Mouse (Mus musculus): ENCODE results near the gene Npm3. TPM values are rescaled to one million over a fixed set of nuclear protein-coding genes. Genes with fewer than 3 reads are reported as not detected.

The Npm3 gene
- polyA plus RNA-seq, 1 experiment from 2014 or later = 13.1 TPM

DNA sequence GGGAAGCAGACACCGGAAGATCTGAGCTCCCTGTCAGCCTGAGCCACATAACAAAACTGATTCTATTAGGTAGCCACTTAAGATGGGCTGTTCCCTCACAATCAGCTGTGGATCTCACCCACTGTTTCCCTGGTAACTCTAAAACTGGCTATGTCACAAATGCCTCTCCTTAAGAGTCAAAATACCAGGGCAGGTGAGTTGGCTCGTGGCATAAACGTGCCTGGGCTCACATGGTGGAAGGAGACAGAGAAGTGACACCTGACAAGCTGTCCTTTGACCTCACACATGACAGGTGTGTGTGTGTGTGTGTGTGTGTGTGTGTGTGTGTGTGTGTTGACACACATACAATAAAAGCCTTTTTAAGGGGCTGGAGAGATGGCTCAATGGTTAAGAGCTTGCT, 38.1 kb upstream of the Npm3 start:
- Histone ChIP-seq H3K9ac (ENCODE audit: low read depth, low read length) (no peak overlapping the region), H3K27me3 (replicated peaks; ENCODE audit: control insufficient read depth, insufficient read depth, low read length) (no peaks in the 10 kb centered on the region)

DNA sequence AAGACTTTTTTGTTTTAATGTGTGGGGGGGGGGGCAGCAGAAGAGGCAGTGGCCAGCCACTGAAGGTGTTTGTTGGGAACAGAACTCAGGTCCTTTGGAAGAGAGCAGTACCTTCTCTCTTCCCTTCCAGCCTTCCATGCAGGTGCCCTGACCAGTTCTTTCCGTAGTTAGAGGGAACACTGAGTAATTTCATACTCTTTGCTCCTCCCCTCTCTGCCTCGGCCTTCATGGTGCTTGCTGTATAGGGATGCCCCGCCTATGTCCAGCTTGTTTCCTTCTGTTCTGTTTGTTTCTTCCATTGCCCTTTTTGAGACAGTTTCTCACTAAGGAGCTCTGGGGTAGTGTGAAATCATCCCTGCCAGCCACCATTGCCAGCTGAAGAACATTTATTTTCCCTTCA, 36.1 kb upstream of the Npm3 start:
- Histone ChIP-seq H3K4me1 (ENCODE audit: control insufficient read depth, insufficient read depth, low read length) (peaks cover 13% of the 10 kb centered on the region), H3K9ac (ENCODE audit: low read depth, low read length) (no peak overlapping the region), H3K4me3 (ENCODE audit: low read length) (no peak overlapping the region), H3K9me3 (ENCODE audit: control insufficient read depth, low read length) (no peaks in the 10 kb centered on the region), H3K4me2 (ENCODE audit: low read depth, low read length) (no peak overlapping the region), H3K27me3 (replicated peaks; ENCODE audit: control insufficient read depth, insufficient read depth, low read length) (no peaks in the 10 kb centered on the region), H3K36me3 (ENCODE audit: control insufficient read depth, insufficient read depth, low read length) (no peaks in the 10 kb centered on the region), H3K27ac (ENCODE audit: low read length) (no peak overlapping the region)
- 42% methylated on average over 3 of the region's 3 CpGs for WGBS
- no peak for ATAC-seq

More for the DNA sequence above, 38.1 kb upstream of the Npm3 start:
- no peak for ATAC-seq
- Histone ChIP-seq H3K4me2 (ENCODE audit: low read depth, low read length) (no peak overlapping the region), H3K4me3 (ENCODE audit: low read length) (no peak overlapping the region), H3K27ac (ENCODE audit: low read length) (no peak overlapping the region), H3K4me1 (ENCODE audit: control insufficient read depth, insufficient read depth, low read length) (no peaks in the 10 kb centered on the region), H3K36me3 (ENCODE audit: control insufficient read depth, insufficient read depth, low read length) (no peaks in the 10 kb centered on the region), H3K9me3 (ENCODE audit: control insufficient read depth, low read length) (no peaks in the 10 kb centered on the region)
- WGBS = 70% methylated on average over 3 of the region's 3 CpGs

DNA sequence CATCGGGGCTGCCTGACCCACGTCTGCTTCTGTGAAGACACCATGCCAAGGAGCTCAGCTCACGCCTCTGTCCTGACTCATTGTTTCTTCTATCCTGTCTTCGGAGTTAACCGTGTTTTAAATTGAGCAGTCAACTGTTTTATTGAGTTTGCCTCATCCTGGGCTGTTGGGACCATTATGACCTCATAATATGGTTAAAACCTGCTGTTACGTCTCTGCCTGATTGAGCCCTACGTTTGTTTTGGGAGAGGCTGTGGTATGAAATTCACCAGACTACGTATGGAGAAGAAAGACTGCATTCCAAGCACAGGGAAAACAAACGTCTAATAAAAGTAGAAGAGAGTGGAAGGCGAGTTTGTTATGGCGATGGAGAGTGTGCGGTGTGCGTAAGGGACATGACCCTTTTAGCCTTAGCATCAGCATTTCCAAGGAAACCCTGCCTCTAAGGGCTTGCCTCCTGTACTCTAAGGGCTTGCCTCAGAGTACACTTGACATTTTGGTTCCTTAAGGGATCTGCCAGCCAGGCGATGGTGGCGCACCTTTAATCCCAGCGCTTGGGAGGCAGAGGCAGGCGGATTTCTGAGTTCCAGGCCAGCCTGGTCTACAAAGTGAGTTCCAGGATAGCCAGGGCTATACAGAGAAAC, 34.7 kb upstream of the Npm3 start:
- peak overlapping the region; percentile 59 for H3K9ac ChIP-seq (ENCODE audit: low read depth, low read length)
- WGBS = 29% methylated on average over 17 of the region's 17 CpGs

DNA sequence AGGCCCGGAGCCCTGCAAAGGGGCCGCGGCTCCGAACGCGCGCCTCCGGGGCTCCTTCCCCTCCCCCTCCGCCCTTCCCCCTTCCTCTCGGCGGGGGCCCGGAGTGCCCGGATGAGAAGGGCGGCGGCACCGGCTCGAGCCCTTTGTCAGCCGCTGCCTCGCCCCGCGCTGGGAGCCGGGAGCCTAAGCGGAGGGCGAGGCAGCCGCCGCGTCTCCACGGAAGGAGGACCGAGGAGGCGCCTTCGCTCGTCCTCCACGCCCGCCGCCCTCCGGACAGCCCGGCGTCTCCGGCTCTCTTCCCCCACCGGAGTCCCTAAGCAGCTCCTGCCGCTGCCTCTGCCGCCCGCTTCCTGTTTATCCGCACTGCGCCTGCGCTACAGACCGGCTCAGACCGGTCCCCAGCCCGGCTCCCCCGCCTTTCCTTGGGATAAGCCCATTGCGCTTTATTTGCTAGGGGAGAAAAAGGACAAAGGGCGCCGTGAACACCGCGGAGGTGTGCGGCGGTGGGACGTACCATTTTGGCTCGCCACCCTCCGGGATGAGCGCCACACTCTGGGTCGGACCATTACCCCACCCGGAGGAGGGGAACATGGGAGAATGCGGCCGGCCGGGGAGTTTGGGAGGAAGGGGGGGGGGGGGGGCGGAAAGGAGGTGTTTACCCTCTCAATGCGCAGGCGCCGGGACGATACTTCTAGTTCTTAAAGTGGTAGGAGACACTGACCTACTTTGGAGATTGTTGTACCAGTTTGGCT, 34.0 kb upstream of the Npm3 start, which contains the start of gene Mgea5:
TSS of gene Mgea5 (minus strand) at position 657 of the 752 bp plus-strand sequence.
- Histone ChIP-seq H3K9me3 (ENCODE audit: control insufficient read depth, low read length) (no peaks in the 10 kb centered on the region), H3K36me3 (ENCODE audit: control insufficient read depth, insufficient read depth, low read length) (no peaks in the 10 kb centered on the region), H3K4me1 (ENCODE audit: control insufficient read depth, insufficient read depth, low read length) (peaks cover 20% of the 10 kb centered on the region), H3K4me2 (ENCODE audit: low read depth, low read length) (peak within 1 kb of the TSS; percentile 74), H3K9ac (ENCODE audit: low read depth, low read length) (peak within 1 kb of the TSS; percentile 98), H3K27me3 (replicated peaks; ENCODE audit: control insufficient read depth, insufficient read depth, low read length) (no peaks in the 10 kb centered on the region), H3K4me3 (ENCODE audit: low read length) (peak within 1 kb of the TSS; percentile 100), H3K27ac (ENCODE audit: low read length) (peak within 1 kb of the TSS; percentile 98)
- peak; percentile 98 for ATAC-seq
- WGBS = under 1% methylated on average over 60 of the region's 71 CpGs

More for the DNA sequence above, 34.7 kb upstream of the Npm3 start:
- Histone ChIP-seq H3K9me3 (ENCODE audit: control insufficient read depth, low read length) (no peaks in the 10 kb centered on the region), H3K27me3 (replicated peaks; ENCODE audit: control insufficient read depth, insufficient read depth, low read length) (no peaks in the 10 kb centered on the region), H3K36me3 (ENCODE audit: control insufficient read depth, insufficient read depth, low read length) (no peaks in the 10 kb centered on the region), H3K4me1 (ENCODE audit: control insufficient read depth, insufficient read depth, low read length) (peaks cover 20% of the 10 kb centered on the region), H3K27ac (ENCODE audit: low read length) (peak overlapping the region; percentile 3), H3K4me2 (ENCODE audit: low read depth, low read length) (peak overlapping the region; percentile 74), H3K4me3 (ENCODE audit: low read length) (peak overlapping the region; percentile 100)
- ATAC-seq = no peak; the same call in 1 of the 2 replicates

DNA sequence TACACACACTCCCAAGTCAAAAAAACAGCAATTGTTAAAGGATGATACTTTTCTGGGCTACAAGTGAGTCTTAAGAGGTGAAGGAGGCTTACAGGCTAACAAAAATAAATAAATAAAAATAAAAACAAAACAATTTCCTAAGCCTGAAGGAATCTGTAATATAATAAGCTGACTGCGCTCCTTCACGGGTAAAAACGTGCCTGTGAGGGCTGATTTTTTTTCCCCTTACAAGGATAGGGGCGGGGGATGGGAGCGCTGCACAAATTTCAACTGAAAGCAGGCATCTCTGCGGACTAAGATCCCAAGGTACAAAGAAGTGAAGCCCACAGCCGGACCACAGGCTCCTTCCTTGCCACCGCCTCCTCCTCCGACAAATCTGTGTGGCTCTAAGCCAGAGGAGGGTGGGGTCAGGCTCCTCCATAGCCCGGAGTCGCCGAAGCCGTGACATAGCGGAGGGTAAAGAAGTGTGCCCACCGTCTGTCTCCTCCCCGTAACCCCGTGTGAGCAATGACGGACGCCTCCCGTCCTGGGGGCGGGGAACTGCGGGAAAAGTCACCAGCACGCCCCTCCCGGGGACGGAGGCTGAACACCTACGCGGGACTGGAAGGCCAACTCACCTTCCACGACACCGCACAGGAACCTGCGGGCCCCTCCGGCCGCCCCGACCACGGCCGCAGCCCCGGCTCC, 33.1 kb upstream of the Npm3 start:
- no peaks in the 10 kb centered on the region for H3K27me3 ChIP-seq (replicated peaks; ENCODE audit: control insufficient read depth, insufficient read depth, low read length)
- peak overlapping the region; percentile 98 for H3K27ac ChIP-seq (ENCODE audit: low read length)
- H3K4me1 ChIP-seq (ENCODE audit: control insufficient read depth, insufficient read depth, low read length) = peaks cover 20% of the 10 kb centered on the region
- H3K9me3 ChIP-seq (ENCODE audit: control insufficient read depth, low read length) = no peaks in the 10 kb centered on the region
- ATAC-seq = peak; percentile 47
- H3K4me2 ChIP-seq (ENCODE audit: low read depth, low read length) = peak overlapping the region; percentile 53
- H3K36me3 ChIP-seq (ENCODE audit: control insufficient read depth, insufficient read depth, low read length) = no peaks in the 10 kb centered on the region
- peak overlapping the region; percentile 100 for H3K4me3 ChIP-seq (ENCODE audit: low read length)
- peak overlapping the region; percentile 98 for H3K9ac ChIP-seq (ENCODE audit: low read depth, low read length)
- WGBS = under 1% methylated on average over 36 of the region's 36 CpGs

DNA sequence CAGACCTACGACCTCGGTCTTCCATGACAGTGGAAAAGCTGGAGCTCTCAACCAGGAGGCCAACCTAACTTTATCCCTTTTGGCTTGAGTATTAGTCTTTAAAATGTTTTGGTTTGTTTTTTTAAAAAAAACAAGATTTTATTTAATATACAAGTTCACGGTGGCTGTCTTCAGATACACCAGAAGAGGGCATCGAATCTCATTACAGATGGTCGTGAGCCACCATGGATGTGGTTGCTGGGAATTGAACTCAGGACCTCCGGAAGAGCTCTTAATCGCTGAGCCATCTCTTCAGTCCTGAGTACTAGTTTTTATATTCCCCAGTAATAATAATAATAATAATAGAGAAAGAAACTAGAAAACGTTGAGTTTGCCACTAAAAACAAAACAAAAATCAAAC, 32.3 kb upstream of the Npm3 start:
- Histone ChIP-seq H3K9ac (ENCODE audit: low read depth, low read length) (0 out of 2 replicates have a peak overlapping the region, but pooled peaks have one; percentile 0), H3K27ac (ENCODE audit: low read length) (no peak overlapping the region), H3K4me1 (ENCODE audit: control insufficient read depth, insufficient read depth, low read length) (peaks cover 20% of the 10 kb centered on the region), H3K36me3 (ENCODE audit: control insufficient read depth, insufficient read depth, low read length) (0 out of 2 replicates have a peak, but pooled peaks cover 3% of the 10 kb centered on the region), H3K4me3 (ENCODE audit: low read length) (peak overlapping the region; percentile 100), H3K9me3 (ENCODE audit: control insufficient read depth, low read length) (no peaks in the 10 kb centered on the region), H3K4me2 (ENCODE audit: low read depth, low read length) (peak overlapping the region; percentile 53), H3K27me3 (replicated peaks; ENCODE audit: control insufficient read depth, insufficient read depth, low read length) (no peaks in the 10 kb centered on the region)
- WGBS = 57% methylated on average over 8 of the region's 8 CpGs
- ATAC-seq = no peak

DNA sequence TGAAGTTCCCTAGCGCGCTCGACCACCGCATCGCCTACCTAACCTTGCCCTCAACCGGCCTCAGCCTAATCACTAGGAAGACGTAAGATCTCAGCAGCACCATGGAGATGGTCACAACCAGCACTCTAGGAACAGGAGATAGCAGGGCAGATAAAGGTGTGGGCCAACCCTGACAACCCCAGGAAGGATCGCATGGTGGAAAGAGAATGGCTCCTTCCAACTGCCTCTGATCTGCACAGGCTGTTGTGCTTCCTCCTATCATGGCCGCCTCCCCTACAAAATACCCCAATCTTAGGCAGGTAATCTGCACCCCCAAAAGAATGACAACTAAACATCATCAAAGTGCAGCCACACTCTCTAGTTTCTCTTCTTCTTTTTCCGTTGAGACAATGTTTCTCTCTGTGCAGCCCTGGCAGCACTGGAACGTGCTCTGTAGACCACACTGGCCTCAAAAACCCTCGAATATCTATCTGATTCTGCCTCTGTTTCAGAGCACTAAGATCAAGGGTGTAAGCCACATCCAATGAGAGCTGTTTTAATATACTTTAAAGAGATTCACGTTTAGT, 31.0 kb upstream of the Npm3 start:
- H3K27me3 ChIP-seq (replicated peaks; ENCODE audit: control insufficient read depth, insufficient read depth, low read length) = no peaks in the 10 kb centered on the region
- no peaks in the 10 kb centered on the region for H3K9me3 ChIP-seq (ENCODE audit: control insufficient read depth, low read length)
- ATAC-seq = no peak
- no peak overlapping the region for H3K9ac ChIP-seq (ENCODE audit: low read depth, low read length)
- 0 out of 2 replicates have a peak, but pooled peaks cover 5% of the 10 kb centered on the region for H3K36me3 ChIP-seq (ENCODE audit: control insufficient read depth, insufficient read depth, low read length)
- H3K4me3 ChIP-seq (ENCODE audit: low read length) = no peak overlapping the region
- peaks cover 20% of the 10 kb centered on the region for H3K4me1 ChIP-seq (ENCODE audit: control insufficient read depth, insufficient read depth, low read length)
- no peak overlapping the region for H3K4me2 ChIP-seq (ENCODE audit: low read depth, low read length)
- 80% methylated on average over 13 of the region's 13 CpGs for WGBS
- no peak overlapping the region for H3K27ac ChIP-seq (ENCODE audit: low read length)

DNA sequence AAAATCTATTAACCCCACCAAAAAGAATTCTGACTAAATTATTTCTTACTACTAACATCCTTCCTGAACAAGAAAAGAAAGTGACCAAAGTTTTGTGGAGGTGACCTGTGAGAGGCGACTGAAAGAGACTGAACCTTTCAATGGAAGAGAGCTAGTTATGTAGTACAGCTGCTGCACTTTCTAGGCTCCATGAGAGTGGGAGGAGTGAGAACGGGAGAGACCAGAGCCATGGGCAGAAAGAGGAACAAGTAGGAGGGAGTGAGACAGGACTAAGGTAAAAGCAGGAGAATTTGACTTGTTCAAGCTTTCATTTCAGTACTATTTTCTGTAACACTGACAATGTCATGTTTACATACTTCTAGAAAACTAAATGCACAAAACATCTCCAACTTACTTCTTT, 26.1 kb upstream of the Npm3 start:
- 72% methylated on average over 2 of the region's 2 CpGs for WGBS
- peaks cover 17% of the 10 kb centered on the region for H3K36me3 ChIP-seq (ENCODE audit: control insufficient read depth, insufficient read depth, low read length)

DNA sequence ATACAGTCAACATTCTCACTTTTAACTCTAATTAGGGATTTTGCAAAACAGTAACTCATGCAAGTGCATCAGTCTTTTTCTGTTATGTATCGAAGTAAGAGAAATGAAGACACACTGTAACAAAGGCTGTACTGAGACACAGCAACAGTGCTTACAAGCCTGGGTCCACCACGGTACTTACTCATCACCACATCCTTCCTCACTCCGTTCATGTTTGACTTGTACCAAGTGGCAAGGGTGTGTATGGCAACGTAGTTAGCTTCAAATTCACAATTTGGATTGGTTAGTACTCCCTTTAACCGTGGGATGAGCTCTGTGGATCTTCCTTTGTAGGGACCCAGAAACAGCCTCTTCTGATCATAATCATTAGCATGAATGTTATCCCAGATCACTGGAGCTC, 22.1 kb upstream of the Npm3 start:
- ATAC-seq = no peak
- H3K9ac ChIP-seq (ENCODE audit: low read depth, low read length) = no peak overlapping the region
- H3K4me1 ChIP-seq (ENCODE audit: control insufficient read depth, insufficient read depth, low read length) = no peaks in the 10 kb centered on the region
- no peaks in the 10 kb centered on the region for H3K27me3 ChIP-seq (replicated peaks; ENCODE audit: control insufficient read depth, insufficient read depth, low read length)
- H3K36me3 ChIP-seq (ENCODE audit: control insufficient read depth, insufficient read depth, low read length) = peaks cover 24% of the 10 kb centered on the region
- no peak overlapping the region for H3K4me2 ChIP-seq (ENCODE audit: low read depth, low read length)
- WGBS = 86% methylated on average over 5 of the region's 5 CpGs
- no peak overlapping the region for H3K4me3 ChIP-seq (ENCODE audit: low read length)
- no peaks in the 10 kb centered on the region for H3K9me3 ChIP-seq (ENCODE audit: control insufficient read depth, low read length)
- no peak overlapping the region for H3K27ac ChIP-seq (ENCODE audit: low read length)

More for the DNA sequence above, 26.1 kb upstream of the Npm3 start:
- Histone ChIP-seq H3K4me3 (ENCODE audit: low read length) (no peak overlapping the region), H3K27me3 (replicated peaks; ENCODE audit: control insufficient read depth, insufficient read depth, low read length) (no peaks in the 10 kb centered on the region), H3K27ac (ENCODE audit: low read length) (no peak overlapping the region), H3K4me1 (ENCODE audit: control insufficient read depth, insufficient read depth, low read length) (peaks cover 7% of the 10 kb centered on the region; the same call in 1 of the 2 replicates), H3K9ac (ENCODE audit: low read depth, low read length) (no peak overlapping the region), H3K4me2 (ENCODE audit: low read depth, low read length) (no peak overlapping the region), H3K9me3 (ENCODE audit: control insufficient read depth, low read length) (no peaks in the 10 kb centered on the region)
- ATAC-seq = no peak

Measured in intestine, embryonic 16.5 days (tissue).